8 mouse cellular contexts compared by ENCODE assay signal in the genomic region with DNA sequence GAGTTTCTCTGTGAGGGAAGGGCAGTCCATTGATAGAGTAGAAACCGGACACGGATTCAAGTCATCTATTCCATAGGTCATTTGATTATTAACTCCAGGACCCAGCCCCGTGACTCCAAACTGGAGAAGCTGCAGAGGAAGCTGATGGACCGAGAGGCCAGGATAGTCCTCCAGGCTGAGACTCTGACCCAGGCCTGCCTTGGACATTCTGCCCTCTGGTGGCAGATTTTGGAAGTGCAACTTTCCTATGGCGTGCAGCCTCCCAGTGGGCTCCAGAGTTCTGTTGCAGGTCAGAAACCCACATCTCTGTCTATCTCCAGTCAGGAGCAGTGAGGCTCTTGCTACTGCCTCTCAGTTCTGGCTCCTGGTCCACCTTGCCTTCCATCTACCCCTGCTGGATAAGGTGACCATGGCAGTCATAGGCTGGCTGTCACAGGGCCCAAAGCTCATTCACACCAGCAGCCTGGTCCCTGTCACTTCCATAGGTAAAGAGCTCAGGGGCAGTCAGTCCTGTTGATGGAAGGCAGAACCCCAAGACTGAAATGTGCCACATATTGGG. TPM values are rescaled to one million over a fixed set of nuclear protein-coding genes. Genes with fewer than 3 reads are reported as not detected.
DNase-seq lines count a peak whose midpoint lies in the region; ATAC-seq and TF ChIP-seq lines count a peak whose summit lies in the region.

No protein-coding gene starts in this region.

- H3K27ac ChIP-seq in MEL (ENCODE audit: control insufficient read depth, low read depth, low read length) = no peak overlapping the region
- H3K27ac ChIP-seq in kidney, postnatal 0 days = no peak overlapping the region

- no peak for TF ChIP-seq EP300 in MEL (IDR thresholded peaks at IDR 0.05; ENCODE audit: low read depth in 1 of 2, low read length in 2 of 2)

- WGBS in kidney, postnatal 0 days = 51% methylated on average over 5 of the region's 5 CpGs

- no peak for TF ChIP-seq POLR2A in MEL (IDR thresholded peaks at IDR 0.05; ENCODE audit: control insufficient read depth in 1 of 2, insufficient read depth in 1 of 2, low read depth in 1 of 2, low read length in 2 of 2, poor library complexity in 1 of 2)

- H3K79me2 ChIP-seq in MEL (ENCODE audit: control insufficient read depth, insufficient read depth, low read length, poor library complexity) = no peaks in the 10 kb centered on the region

- H3K4me3 ChIP-seq in MEL (ENCODE audit: control insufficient read depth in 1 of 2, insufficient read depth in 1 of 2, low read depth in 2 of 2, low read length in 2 of 2) = no peak overlapping the region
- H3K4me3 ChIP-seq in kidney, postnatal 0 days (replicated peaks; ENCODE audit: low read depth, low read length) = no peak overlapping the region

- peak; percentile 17 for DNase-seq in cerebellum, adult 11 months
- DNase-seq in MEL (ENCODE audit: low read depth, low spot score) = peak; percentile 59
- DNase-seq in cerebellum, postnatal 14 days = peak; percentile 83 to 91
- peak; percentile 37 to 58 for DNase-seq in gastrocnemius, postnatal 4 days (ENCODE audit: low spot score in 2 of 2)
- DNase-seq in kidney, postnatal 0 days (ENCODE audit: low spot score) = peak; percentile 50
- peak; percentile 87 for DNase-seq in lung, postnatal 36 days
- DNase-seq in spleen, postnatal 10 days (ENCODE audit: low spot score in 2 of 2) = peak; percentile 64 to 77

- H3K36me3 ChIP-seq in MEL (ENCODE audit: control insufficient read depth in 1 of 2, insufficient read depth in 2 of 2, low read length in 2 of 2) = no peaks in the 10 kb centered on the region
- H3K36me3 ChIP-seq in kidney, postnatal 0 days (ENCODE audit: insufficient read depth, low read length) = no peaks in the 10 kb centered on the region

- no peak overlapping the region for H3K4me2 ChIP-seq in kidney, postnatal 0 days (ENCODE audit: low read length)

- H3K9ac ChIP-seq in MEL (ENCODE audit: control insufficient read depth, low read depth, low read length, poor library complexity, severe bottlenecking) = no peak overlapping the region
- no peak overlapping the region for H3K9ac ChIP-seq in kidney, postnatal 0 days (ENCODE audit: low read depth, low read length)

- TF ChIP-seq CTCF in MEL (IDR thresholded peaks at IDR 0.05 in 2 of 3, conservative IDR thresholded peaks at IDR 0.05 in 1 of 3; ENCODE audit: control insufficient read depth in 1 of 3, insufficient read depth in 1 of 3, low read depth in 2 of 3, low read length in 3 of 3, poor library complexity in 1 of 3, severe bottlenecking in 1 of 3) = peak; percentile 88 to 96 (median 94)
- peak; percentile 86 for TF ChIP-seq CTCF in kidney, postnatal 0 days (IDR thresholded peaks at IDR 0.05; ENCODE audit: low read depth)

- no peak for ATAC-seq in cerebellum, adult (ENCODE audit: insufficient number of reproducible peaks, low FRiP score, low TSS enrichment)
- no peak for ATAC-seq in kidney, postnatal 0 days (replicated peaks; ENCODE audit: low FRiP score, low read depth)

- H3K9me3 ChIP-seq in MEL (replicated peaks; ENCODE audit: insufficient read depth, low read length) = no peaks in the 10 kb centered on the region
- no peaks in the 10 kb centered on the region for H3K9me3 ChIP-seq in kidney, postnatal 0 days (replicated peaks; ENCODE audit: low read length)

- peak; percentile 88 for TF ChIP-seq RAD21 in MEL (IDR thresholded peaks at IDR 0.05; ENCODE audit: low read depth, low read length)

- H3K4me1 ChIP-seq in MEL (ENCODE audit: control insufficient read depth in 1 of 2, insufficient read depth in 2 of 2, low read length in 2 of 2) = no peaks in the 10 kb centered on the region
- H3K4me1 ChIP-seq in kidney, postnatal 0 days (replicated peaks; ENCODE audit: insufficient read depth, low read length) = no peaks in the 10 kb centered on the region

- H3K27me3 ChIP-seq in MEL (ENCODE audit: control insufficient read depth in 1 of 2, insufficient read depth in 2 of 2, low read length in 2 of 2) = no peaks in the 10 kb centered on the region
- no peaks in the 10 kb centered on the region for H3K27me3 ChIP-seq in kidney, postnatal 0 days (ENCODE audit: insufficient read depth, low read length)

TF ChIP-seq in MEL, 35 proteins besides CTCF, POLR2A, EP300 and RAD21:
- TF ChIP-seq SMC3 (IDR thresholded peaks at IDR 0.05; ENCODE audit: low read depth, low read length) (peak; percentile 98), ELF1 (IDR thresholded peaks at IDR 0.05; ENCODE audit: low read depth, low read length) (no peak), JUND (IDR thresholded peaks at IDR 0.05; ENCODE audit: low read depth, low read length) (no peak), ZNF384 (IDR thresholded peaks at IDR 0.05; ENCODE audit: low read depth, low read length) (no peak), ZC3H11A (IDR thresholded peaks at IDR 0.05; ENCODE audit: low read depth, low read length) (peak; percentile 82)

RNA-seq across cellular contexts. Expression of a gene that starts 53.3 kb away (rescaled TPM):
- not detected in 2 replicates for total RNA-seq in MEL (2012; rRNA removed)
- not detected for polyA plus RNA-seq in MEL (2012; ENCODE audit: insufficient read depth in 1 of 2, insufficient read length in 2 of 2, low read depth in 1 of 2, low replicate concordance in 2 of 2, missing spikeins in 1 of 2)
- total RNA-seq in gastrocnemius, postnatal 4 days (2021) = under 1 TPM; 0.65 to 0.88 TPM
- polyA plus RNA-seq in kidney, postnatal 0 days (2015; fragmentation: Nextera tagmentation; extraction: Ambion mirVana) = not detected in 2 replicates

Comparison
In these comparisons a context has a peak if more than half of its experiments do, and no peak if none do; other contexts are left out.
1. DNase-seq: peak in every context shown above with its lines; median percentile 87 in cerebellum, postnatal 14 days; 87 in lung, postnatal 36 days; 70 in spleen, postnatal 10 days; 59 in MEL; 50 in kidney, postnatal 0 days; 48 in gastrocnemius, postnatal 4 days; 17 in cerebellum, adult 11 months.